Mouse (Mus musculus) adrenal gland, postnatal 36 days (tissue): ENCODE measurements at regions not wholly inside any gene's neighbourhood (a gene's known extent, or its start where the extent isn't known, plus 50 kb on each side); places are given as distances from the start of the nearest gene placed in this dataset.
"Not testable (repeated sequence)": the region's sequence is repeated elsewhere in the genome, so short reads cannot be mapped to it uniquely, and the experiment has no call there.

ENCODE experiments used
- DNase-seq, 2 experiments: peaks; one replicate each; pipeline ENCODE4 v3.0.0; 2021; ENCODE audit warnings: mixed read lengths in 1 of 2

GRCm38 (mm10) chr5:64697466-64697865, 105.7 kb upstream of the Klf3 start:
- DNase-seq, result no peak

GRCm38 (mm10) chr5:64698458-64699116, 104.6 kb upstream of the Klf3 start:
- no peak for DNase-seq

- no peak for DNase-seq
Observed at GRCm38 (mm10) chr5:64700030-64700429, 103.2 kb upstream of the Klf3 start.

GRCm38 (mm10) chr5:64701219-64701779, 101.9 kb upstream of the Klf3 start:
- DNase-seq, result no peak

- peak; percentile 42 to 62 for DNase-seq
Observed at GRCm38 (mm10) chr5:64701780-64702231, 101.4 kb upstream of the Klf3 start.

- DNase-seq, result not testable (repeated sequence)
Observed at GRCm38 (mm10) chr5:64702404-64702803, 100.8 kb upstream of the Klf3 start.

- peak in 1 of 2 experiments; percentile 43 for DNase-seq
Observed at GRCm38 (mm10) chr5:64703091-64703872, 99.9 kb upstream of the Klf3 start.

- DNase-seq, result peak; percentile 75 to 85
Observed at GRCm38 (mm10) chr5:64704144-64704543, 99.0 kb upstream of the Klf3 start.

GRCm38 (mm10) chr5:64706586-64706985, 96.6 kb upstream of the Klf3 start:
- DNase-seq, result no peak

- DNase-seq, result no peak
Observed at GRCm38 (mm10) chr5:64709146-64709545, 94.0 kb upstream of the Klf3 start.

GRCm38 (mm10) chr5:64710236-64710635, 93.0 kb upstream of the Klf3 start:
- DNase-seq, result no peak

- no peak for DNase-seq
Observed at GRCm38 (mm10) chr5:64710968-64711367, 92.2 kb upstream of the Klf3 start.

GRCm38 (mm10) chr5:64714221-64714653, 89.0 kb upstream of the Klf3 start:
- DNase-seq, result no peak

GRCm38 (mm10) chr5:64714710-64715109, 88.5 kb upstream of the Klf3 start:
- no peak for DNase-seq

- DNase-seq, result no peak
Observed at GRCm38 (mm10) chr5:64716551-64716950, 86.6 kb upstream of the Klf3 start.

- DNase-seq, result no peak
Observed at GRCm38 (mm10) chr5:64722211-64722610, 81.0 kb upstream of the Klf3 start.

GRCm38 (mm10) chr5:64727847-64728246, 75.3 kb upstream of the Klf3 start:
- no peak for DNase-seq

GRCm38 (mm10) chr5:64732356-64732755, 70.8 kb upstream of the Klf3 start:
- DNase-seq, result no peak

GRCm38 (mm10) chr5:64736985-64737384, 66.2 kb upstream of the Klf3 start:
- no peak for DNase-seq

GRCm38 (mm10) chr5:64738096-64738780, 65.0 kb upstream of the Klf3 start:
- DNase-seq, result no peak

- no peak for DNase-seq
Observed at GRCm38 (mm10) chr5:64738781-64739310, 64.3 kb upstream of the Klf3 start.
